16 mouse cellular contexts compared by ENCODE assay signal in the genomic region with DNA sequence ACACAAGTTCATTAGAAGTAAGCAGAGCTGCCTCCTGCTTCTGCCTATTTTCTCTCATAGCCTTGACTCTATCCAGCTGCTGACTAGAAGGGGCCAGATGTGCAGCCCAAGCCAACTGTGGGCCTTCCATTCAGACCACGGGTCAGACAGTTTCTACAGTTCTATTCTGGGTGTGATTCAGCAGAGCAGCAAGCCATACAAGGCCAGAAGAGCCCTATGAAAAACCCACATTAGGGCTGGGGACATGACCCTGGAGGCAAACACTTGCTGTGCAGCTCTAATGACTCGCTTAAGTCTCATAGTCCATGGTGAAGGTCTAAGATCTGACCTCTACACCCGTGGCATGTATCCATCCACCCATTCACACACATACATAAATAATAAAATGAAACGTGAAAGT. TPM values are rescaled to one million over a fixed set of nuclear protein-coding genes. Genes with fewer than 3 reads are reported as not detected.
"Had no signal": no experiment of that assay in that cellular context is flagged by ENCODE, and none has a peak within 500 bp of the region (broad histone marks: within the 10 kb centered on the region; RNA-seq: fewer than 3 reads in every experiment).

No protein-coding gene starts in this region.

- H3K27me3 ChIP-seq: midbrain, embryonic 12.5 days; neural tube, embryonic 12.5 days; stomach, embryonic 15.5 days had no signal

- H3K9me3 ChIP-seq: midbrain, embryonic 10.5 days; midbrain, embryonic 12.5 days; neural tube, embryonic 12.5 days; stomach, embryonic 15.5 days had no signal

- H3K27ac ChIP-seq: midbrain, embryonic 10.5 days; midbrain, embryonic 12.5 days; neural tube, embryonic 12.5 days; stomach, embryonic 15.5 days; stomach, postnatal 0 days had no signal

- H3K4me1 ChIP-seq: midbrain, embryonic 10.5 days; midbrain, embryonic 12.5 days; neural tube, embryonic 12.5 days; stomach, embryonic 15.5 days had no signal

- DNase-seq: lung, adult 18-20 months; lung, embryonic 14.5 days; lung, postnatal 10 days; lung, postnatal 4 days; midbrain, embryonic 14.5 days; right cerebral cortex, postnatal 14 days; thymus, adult 2 months; thymus, postnatal 25 days; thymus, postnatal 4 days had no signal

- H3K4me2 ChIP-seq: lung, embryonic 14.5 days; midbrain, embryonic 12.5 days; neural tube, embryonic 12.5 days; stomach, embryonic 15.5 days had no signal

- H3K9ac ChIP-seq: lung, embryonic 14.5 days; midbrain, embryonic 12.5 days; neural tube, embryonic 12.5 days; stomach, embryonic 15.5 days had no signal

- H3K4me3 ChIP-seq: midbrain, embryonic 10.5 days; midbrain, embryonic 12.5 days; neural tube, embryonic 12.5 days; stomach, embryonic 15.5 days had no signal

- H3K36me3 ChIP-seq: midbrain, embryonic 10.5 days; midbrain, embryonic 12.5 days; neural tube, embryonic 12.5 days; stomach, embryonic 15.5 days had no signal

RNA-seq across cellular contexts. Expression of gene Cd80, which starts 10.7 kb away (rescaled TPM):
- total RNA-seq: megakaryocyte-erythroid progenitor cell, adult 5-6 weeks had no signal

RNA-seq across cellular contexts. Expression of gene Pla1a, which starts 33.1 kb away (rescaled TPM):
- total RNA-seq: megakaryocyte-erythroid progenitor cell, adult 5-6 weeks; monocyte, adult 5-6 weeks had no signal
